Mouse (Mus musculus): ENCODE results near the gene Cldn9.
A peak's percentile ranks its signal among the peaks of the same experiment; 100 is the strongest.

- TF ChIP-seq CTCF (conservative IDR thresholded peaks at IDR 0.05; ENCODE audit: low read length) (peak; percentile 88), NANOG (IDR thresholded peaks at IDR 0.05; ENCODE audit: borderline replicate concordance, low read length) (no peak)
These were observed 22.3 kb downstream of the Cldn9 start for GRCm38 (mm10) chr17:23661526-23661925.

Measured in E14TG2a.4 (cell line).